Mouse (Mus musculus): ENCODE results near the gene Zfp704. TPM values are rescaled to one million over a fixed set of nuclear protein-coding genes. Genes with fewer than 3 reads are reported as not detected.

Zfp704 gene
- polyA plus RNA-seq, 2 experiments, result 13.4 to 13.8 TPM

- Histone ChIP-seq H3K36me3 (ENCODE audit: control insufficient read depth, insufficient read depth, low read length) (no peaks in the 10 kb centered on the region), H3K4me3 (replicated peaks; ENCODE audit: low read length) (no peak overlapping the region), H3K4me1 (ENCODE audit: control insufficient read depth, insufficient read depth, low read length) (no peaks in the 10 kb centered on the region), H3K27me3 (ENCODE audit: control insufficient read depth, insufficient read depth, low read length) (no peaks in the 10 kb centered on the region), H3K4me2 (replicated peaks; ENCODE audit: low read depth, low read length, severe bottlenecking) (no peak overlapping the region), H3K27ac (replicated peaks; ENCODE audit: low read depth, low read length) (no peak overlapping the region), H3K9me3 (ENCODE audit: control insufficient read depth, low read length) (no peaks in the 10 kb centered on the region), H3K9ac (ENCODE audit: low read depth, low read length, severe bottlenecking) (no peak overlapping the region)
- WGBS, result 84% methylated on average over 4 of the region's 4 CpGs
- TF ChIP-seq POLR2A (IDR thresholded peaks at IDR 0.05; ENCODE audit: borderline replicate concordance, extremely low read depth, insufficient read depth, insufficient read length), result no peak
- ATAC-seq (ENCODE audit: low FRiP score, low read depth) (no peak), DNase-seq (ENCODE audit: low spot score) (no peak)
These were observed 127.9 kb downstream of the Zfp704 start for GRCm38 (mm10) chr3:9481956-9482355.

DNA sequence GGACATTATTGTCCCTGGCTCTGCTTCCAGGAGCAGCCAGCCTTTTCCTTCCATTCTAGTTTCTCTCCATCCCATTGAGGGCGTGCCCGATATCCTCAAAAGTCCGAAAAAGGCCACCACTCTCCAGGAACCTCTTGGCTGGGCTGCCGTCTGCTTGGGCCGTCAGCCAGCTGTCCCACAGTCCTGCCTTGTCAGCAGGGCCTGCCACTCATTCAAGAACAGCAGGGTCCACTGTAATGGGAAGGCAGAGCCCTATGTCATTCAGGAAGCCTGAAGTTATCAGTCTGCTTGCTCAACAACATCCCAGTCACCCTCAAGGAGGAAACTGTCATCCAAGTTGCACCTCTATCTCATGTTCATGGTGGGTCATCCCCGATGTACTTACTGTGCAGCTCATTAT lies 128.5 kb downstream of the Zfp704 start:
- Histone ChIP-seq H3K27me3 (ENCODE audit: control insufficient read depth, insufficient read depth, low read length) (no peaks in the 10 kb centered on the region), H3K27ac (replicated peaks; ENCODE audit: low read depth, low read length) (no peak overlapping the region), H3K4me2 (replicated peaks; ENCODE audit: low read depth, low read length, severe bottlenecking) (no peak overlapping the region), H3K9me3 (ENCODE audit: control insufficient read depth, low read length) (no peaks in the 10 kb centered on the region), H3K9ac (ENCODE audit: low read depth, low read length, severe bottlenecking) (no peak overlapping the region), H3K4me3 (replicated peaks; ENCODE audit: low read length) (no peak overlapping the region), H3K4me1 (ENCODE audit: control insufficient read depth, insufficient read depth, low read length) (no peaks in the 10 kb centered on the region), H3K36me3 (ENCODE audit: control insufficient read depth, insufficient read depth, low read length) (no peaks in the 10 kb centered on the region)
- 77% methylated on average over 6 of the region's 6 CpGs for WGBS
- ATAC-seq (ENCODE audit: low FRiP score, low read depth) (no peak), DNase-seq (ENCODE audit: low spot score) (no peak)
- TF ChIP-seq POLR2A (IDR thresholded peaks at IDR 0.05; ENCODE audit: borderline replicate concordance, extremely low read depth, insufficient read depth, insufficient read length), result no peak

DNA sequence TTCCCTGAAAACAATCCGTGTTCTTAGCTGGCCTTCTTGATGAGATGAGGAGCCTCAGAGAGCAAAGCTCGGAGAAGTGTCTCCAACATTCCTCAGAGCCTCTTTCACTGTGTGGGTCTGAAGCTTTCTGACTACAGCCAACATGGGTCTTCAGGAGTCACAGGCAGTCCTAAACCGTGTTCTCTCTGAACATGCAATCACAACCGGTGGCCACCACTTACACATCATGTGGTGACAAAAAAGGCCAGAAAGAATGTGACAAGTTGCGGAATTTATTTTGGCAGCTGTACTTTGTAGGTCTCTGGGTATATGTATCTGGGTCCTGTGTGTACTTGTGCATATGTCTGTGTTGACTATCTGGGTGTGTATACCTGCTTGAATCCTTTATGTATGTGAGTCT lies 128.9 kb downstream of the Zfp704 start:
- no peak overlapping the region for H3K4me3 ChIP-seq (replicated peaks; ENCODE audit: low read length)
- TF ChIP-seq POLR2A (IDR thresholded peaks at IDR 0.05; ENCODE audit: borderline replicate concordance, extremely low read depth, insufficient read depth, insufficient read length), result no peak
- H3K4me1 ChIP-seq (ENCODE audit: control insufficient read depth, insufficient read depth, low read length), result no peaks in the 10 kb centered on the region
- H3K27ac ChIP-seq (replicated peaks; ENCODE audit: low read depth, low read length), result no peak overlapping the region
- no peak overlapping the region for H3K9ac ChIP-seq (ENCODE audit: low read depth, low read length, severe bottlenecking)
- H3K36me3 ChIP-seq (ENCODE audit: control insufficient read depth, insufficient read depth, low read length), result no peaks in the 10 kb centered on the region
- H3K4me2 ChIP-seq (replicated peaks; ENCODE audit: low read depth, low read length, severe bottlenecking), result no peak overlapping the region
- H3K9me3 ChIP-seq (ENCODE audit: control insufficient read depth, low read length), result no peaks in the 10 kb centered on the region
- DNase-seq (ENCODE audit: low spot score) (no peak), ATAC-seq (ENCODE audit: low FRiP score, low read depth) (no peak)
- WGBS, result 84% methylated on average over 5 of the region's 5 CpGs
- no peaks in the 10 kb centered on the region for H3K27me3 ChIP-seq (ENCODE audit: control insufficient read depth, insufficient read depth, low read length)

DNA sequence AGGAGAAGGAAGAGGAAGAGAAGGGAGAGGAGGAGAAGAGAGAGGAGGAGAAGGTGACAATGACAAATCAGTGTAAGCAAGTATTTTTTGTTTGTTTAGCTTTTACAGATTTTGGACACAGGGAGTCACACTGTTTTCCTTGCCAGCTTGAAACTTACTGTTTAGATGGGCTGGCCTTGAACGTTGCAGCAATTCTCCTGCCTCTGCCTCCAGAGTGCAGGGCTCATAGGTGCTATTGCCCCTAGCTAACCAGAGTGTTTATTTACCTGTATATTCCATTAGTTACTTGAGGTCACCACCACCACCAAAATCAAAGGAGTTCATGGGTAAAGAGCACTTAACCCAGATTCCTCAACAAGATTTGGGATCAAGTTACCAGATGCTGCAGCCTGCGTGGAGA lies 132.5 kb downstream of the Zfp704 start:
- Histone ChIP-seq H3K27ac (replicated peaks; ENCODE audit: low read depth, low read length) (no peak overlapping the region), H3K27me3 (ENCODE audit: control insufficient read depth, insufficient read depth, low read length) (no peaks in the 10 kb centered on the region), H3K4me1 (ENCODE audit: control insufficient read depth, insufficient read depth, low read length) (no peaks in the 10 kb centered on the region), H3K4me2 (replicated peaks; ENCODE audit: low read depth, low read length, severe bottlenecking) (no peak overlapping the region), H3K36me3 (ENCODE audit: control insufficient read depth, insufficient read depth, low read length) (no peaks in the 10 kb centered on the region), H3K4me3 (replicated peaks; ENCODE audit: low read length) (no peak overlapping the region), H3K9ac (ENCODE audit: low read depth, low read length, severe bottlenecking) (no peak overlapping the region), H3K9me3 (ENCODE audit: control insufficient read depth, low read length) (no peaks in the 10 kb centered on the region)
- no peak for ATAC-seq (ENCODE audit: low FRiP score, low read depth)
- 77% methylated on average over 2 of the region's 2 CpGs for WGBS
- DNase-seq (ENCODE audit: low spot score), result no peak
- no peak for TF ChIP-seq POLR2A (IDR thresholded peaks at IDR 0.05; ENCODE audit: borderline replicate concordance, extremely low read depth, insufficient read depth, insufficient read length)

- H3K4me3 ChIP-seq (replicated peaks; ENCODE audit: low read length), result no peak overlapping the region
- H3K4me2 ChIP-seq (replicated peaks; ENCODE audit: low read depth, low read length, severe bottlenecking), result no peak overlapping the region
- H3K27me3 ChIP-seq (ENCODE audit: control insufficient read depth, insufficient read depth, low read length), result no peaks in the 10 kb centered on the region
- WGBS, result 100% methylated on average over 3 of the region's 3 CpGs
- ATAC-seq (ENCODE audit: low FRiP score, low read depth), result no peak
- no peak overlapping the region for H3K27ac ChIP-seq (replicated peaks; ENCODE audit: low read depth, low read length)
- no peak for TF ChIP-seq POLR2A (IDR thresholded peaks at IDR 0.05; ENCODE audit: borderline replicate concordance, extremely low read depth, insufficient read depth, insufficient read length)
- no peaks in the 10 kb centered on the region for H3K4me1 ChIP-seq (ENCODE audit: control insufficient read depth, insufficient read depth, low read length)
- no peak for DNase-seq (ENCODE audit: low spot score)
- no peaks in the 10 kb centered on the region for H3K36me3 ChIP-seq (ENCODE audit: control insufficient read depth, insufficient read depth, low read length)
- no peak overlapping the region for H3K9ac ChIP-seq (ENCODE audit: low read depth, low read length, severe bottlenecking)
- no peaks in the 10 kb centered on the region for H3K9me3 ChIP-seq (ENCODE audit: control insufficient read depth, low read length)
These were observed 133.5 kb downstream of the Zfp704 start for GRCm38 (mm10) chr3:9476336-9476735.

GRCm38 (mm10) chr3:9475501-9475900 lies 134.4 kb downstream of the Zfp704 start:
- H3K4me1 ChIP-seq (ENCODE audit: control insufficient read depth, insufficient read depth, low read length), result no peaks in the 10 kb centered on the region
- H3K9me3 ChIP-seq (ENCODE audit: control insufficient read depth, low read length), result no peaks in the 10 kb centered on the region
- WGBS, result 95% methylated on average over 5 of the region's 5 CpGs
- H3K9ac ChIP-seq (ENCODE audit: low read depth, low read length, severe bottlenecking), result no peak overlapping the region
- no peak overlapping the region for H3K4me3 ChIP-seq (replicated peaks; ENCODE audit: low read length)
- H3K4me2 ChIP-seq (replicated peaks; ENCODE audit: low read depth, low read length, severe bottlenecking), result no peak overlapping the region
- no peak for DNase-seq (ENCODE audit: low spot score)
- peaks cover 3% of the 10 kb centered on the region; the same call in 1 of the 2 replicates for H3K36me3 ChIP-seq (ENCODE audit: control insufficient read depth, insufficient read depth, low read length)
- H3K27me3 ChIP-seq (ENCODE audit: control insufficient read depth, insufficient read depth, low read length), result no peaks in the 10 kb centered on the region
- no peak for ATAC-seq (ENCODE audit: low FRiP score, low read depth)
- no peak overlapping the region for H3K27ac ChIP-seq (replicated peaks; ENCODE audit: low read depth, low read length)
- no peak for TF ChIP-seq POLR2A (IDR thresholded peaks at IDR 0.05; ENCODE audit: borderline replicate concordance, extremely low read depth, insufficient read depth, insufficient read length)
